Mouse (Mus musculus): Measurements from ENCODE around the gene Pigz.

DNA sequence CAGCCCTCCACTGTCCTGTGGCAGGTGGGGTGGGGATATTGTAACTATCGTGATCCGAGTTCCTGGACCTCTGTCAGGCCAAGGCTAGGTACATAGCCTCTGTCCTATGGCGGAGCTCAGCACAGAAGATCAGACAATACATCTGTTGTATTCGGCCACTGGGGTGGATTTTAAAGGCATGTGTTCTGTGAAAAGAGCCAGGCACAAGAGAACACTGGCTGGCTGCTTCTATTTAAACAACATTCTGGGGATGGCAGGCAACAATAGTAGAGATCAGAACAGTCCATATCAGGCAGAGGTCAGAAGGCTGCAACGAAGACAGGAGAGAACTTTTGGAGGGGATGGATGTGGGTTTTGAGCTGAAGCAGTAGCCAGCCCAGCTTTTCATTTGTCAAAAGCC is 1.4 kb upstream of the Pigz start:
- TF ChIP-seq CTCF (IDR thresholded peaks at IDR 0.05; ENCODE audit: control insufficient read depth, insufficient read depth, insufficient replicate concordance, low read depth, low read length) (no peak), POLR2A (IDR thresholded peaks at IDR 0.05; ENCODE audit: control insufficient read depth, low read depth, low read length) (no peak)
